Mouse (Mus musculus): ENCODE data around the gene Lsm10. TPM values are rescaled to one million over a fixed set of nuclear protein-coding genes. Genes with fewer than 3 reads are reported as not detected.
A peak's percentile ranks its signal among the peaks of the same experiment; 100 is the strongest.

The Lsm10 gene
- 57.2 and 57.7 TPM in 2 replicates for polyA plus RNA-seq (2015; fragmentation: Nextera tagmentation; extraction: Ambion mirVana)

GRCm38 (mm10) chr4:126096464-126097111 is at the start of gene Lsm10:
Gene Lsm10 (plus strand): TSS chr4:126096623.
- H3K27me3 ChIP-seq (ENCODE audit: control insufficient read depth, insufficient read depth, low read depth, low read length) = no peaks in the 10 kb centered on the region
- H3K4me2 ChIP-seq (ENCODE audit: low read depth, low read length) = peak within 1 kb of the TSS; percentile 74
- 3% methylated on average over 37 of the region's 37 CpGs for whole genome bisulfite sequencing
- peak within 1 kb of the TSS; percentile 62 for H3K27ac ChIP-seq (ENCODE audit: low read length)
- peak; percentile 99 for ATAC-seq (ENCODE audit: low read depth)
- H3K9me3 ChIP-seq (ENCODE audit: control insufficient read depth, low read length) = no peaks in the 10 kb centered on the region
- peak within 1 kb of the TSS; percentile 78 for H3K9ac ChIP-seq (ENCODE audit: low read length)
- H3K36me3 ChIP-seq (ENCODE audit: control insufficient read depth, insufficient read depth, low read length) = peaks cover 4% of the 10 kb centered on the region; the same call in 1 of the 2 replicates
- H3K4me3 ChIP-seq (ENCODE audit: low read length) = peak within 1 kb of the TSS; percentile 77
- peaks cover 3% of the 10 kb centered on the region; the same call in 1 of the 2 replicates for H3K4me1 ChIP-seq (replicated peaks; ENCODE audit: control insufficient read depth, insufficient read depth, low read length)

- Histone ChIP-seq H3K36me3 (ENCODE audit: control insufficient read depth, insufficient read depth, low read length) (0 out of 2 replicates have a peak, but pooled peaks cover 2% of the 10 kb centered on the region), H3K27me3 (ENCODE audit: control insufficient read depth, insufficient read depth, low read depth, low read length) (no peaks in the 10 kb centered on the region), H3K9ac (ENCODE audit: low read length) (peak within 1 kb of the TSS; percentile 79), H3K4me3 (ENCODE audit: low read length) (peak within 1 kb of the TSS; percentile 80), H3K4me1 (replicated peaks; ENCODE audit: control insufficient read depth, insufficient read depth, low read length) (peaks cover 7% of the 10 kb centered on the region; the same call in 1 of the 2 replicates), H3K4me2 (ENCODE audit: low read depth, low read length) (peak within 1 kb of the TSS; percentile 64), H3K27ac (ENCODE audit: low read length) (peak within 1 kb of the TSS; percentile 56), H3K9me3 (ENCODE audit: control insufficient read depth, low read length) (no peaks in the 10 kb centered on the region)
- WGBS = under 1% methylated on average over 56 of the region's 56 CpGs
- peak; percentile 95 for ATAC-seq (ENCODE audit: low read depth)
Observed at GRCm38 (mm10) chr4:126046851-126047585, 49.4 kb upstream of the Lsm10 start, which contains the start of gene Mrps15. Gene Mrps15 (plus strand): TSS chr4:126046925.

DNA sequence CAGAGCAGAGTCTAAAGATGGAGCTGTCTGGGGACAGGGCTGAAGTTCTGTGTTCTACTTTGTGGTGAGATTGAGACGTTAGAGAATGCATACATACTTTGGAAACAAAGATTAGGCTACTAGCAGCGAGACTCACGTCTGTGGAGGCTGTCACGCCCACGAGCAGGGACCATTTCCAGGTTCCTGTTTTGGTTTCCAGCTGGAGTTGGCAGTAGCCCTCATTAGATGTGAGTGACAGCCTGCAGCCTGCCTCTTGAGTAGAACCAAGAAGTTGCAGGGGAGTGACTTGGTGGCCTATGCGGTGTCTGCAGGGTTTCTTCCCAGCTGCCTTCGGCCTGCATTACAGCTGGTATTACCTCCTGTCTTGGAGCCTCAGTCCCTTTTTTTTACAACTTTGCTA is 44.8 kb upstream of the Lsm10 start:
- no peaks in the 10 kb centered on the region for H3K27me3 ChIP-seq (ENCODE audit: control insufficient read depth, insufficient read depth, low read depth, low read length)
- peaks cover 7% of the 10 kb centered on the region; the same call in 1 of the 2 replicates for H3K4me1 ChIP-seq (replicated peaks; ENCODE audit: control insufficient read depth, insufficient read depth, low read length)
- H3K27ac ChIP-seq (ENCODE audit: low read length) = no peak overlapping the region
- no peaks in the 10 kb centered on the region for H3K9me3 ChIP-seq (ENCODE audit: control insufficient read depth, low read length)
- WGBS = 68% methylated on average over 7 of the region's 7 CpGs
- no peak overlapping the region for H3K4me3 ChIP-seq (ENCODE audit: low read length)
- no peak overlapping the region for H3K9ac ChIP-seq (ENCODE audit: low read length)
- no peak overlapping the region for H3K4me2 ChIP-seq (ENCODE audit: low read depth, low read length)
- peaks cover 18% of the 10 kb centered on the region for H3K36me3 ChIP-seq (ENCODE audit: control insufficient read depth, insufficient read depth, low read length)
- peak; percentile 57 for ATAC-seq (ENCODE audit: low read depth)

GRCm38 (mm10) chr4:126057207-126058133 is 39.0 kb upstream of the Lsm10 start:
- peak overlapping the region; percentile 75 for H3K4me3 ChIP-seq (ENCODE audit: low read length)
- ATAC-seq (ENCODE audit: low read depth) = peak; percentile 30; the same call in 1 of the 2 replicates
- H3K4me2 ChIP-seq (ENCODE audit: low read depth, low read length) = peak overlapping the region; percentile 64
- H3K9ac ChIP-seq (ENCODE audit: low read length) = peak overlapping the region; percentile 75
- peaks cover 15% of the 10 kb centered on the region for H3K4me1 ChIP-seq (replicated peaks; ENCODE audit: control insufficient read depth, insufficient read depth, low read length)
- H3K36me3 ChIP-seq (ENCODE audit: control insufficient read depth, insufficient read depth, low read length) = peaks cover 15% of the 10 kb centered on the region
- H3K27me3 ChIP-seq (ENCODE audit: control insufficient read depth, insufficient read depth, low read depth, low read length) = no peaks in the 10 kb centered on the region
- no peaks in the 10 kb centered on the region for H3K9me3 ChIP-seq (ENCODE audit: control insufficient read depth, low read length)
- H3K27ac ChIP-seq (ENCODE audit: low read length) = peak overlapping the region; percentile 67; the same call in 1 of the 2 replicates
- 9% methylated on average over 19 of the region's 19 CpGs for WGBS

- peaks cover 15% of the 10 kb centered on the region for H3K36me3 ChIP-seq (ENCODE audit: control insufficient read depth, insufficient read depth, low read length)
- no peaks in the 10 kb centered on the region for H3K27me3 ChIP-seq (ENCODE audit: control insufficient read depth, insufficient read depth, low read depth, low read length)
- peak within 1 kb of the TSS; percentile 67; the same call in 1 of the 2 replicates for H3K27ac ChIP-seq (ENCODE audit: low read length)
- peaks cover 15% of the 10 kb centered on the region for H3K4me1 ChIP-seq (replicated peaks; ENCODE audit: control insufficient read depth, insufficient read depth, low read length)
- WGBS = under 1% methylated on average over 57 of the region's 57 CpGs
- ATAC-seq (ENCODE audit: low read depth) = peak; percentile 98
- H3K4me3 ChIP-seq (ENCODE audit: low read length) = peak within 1 kb of the TSS; percentile 75
- peak within 1 kb of the TSS; percentile 75 for H3K9ac ChIP-seq (ENCODE audit: low read length)
- peak within 1 kb of the TSS; percentile 64 for H3K4me2 ChIP-seq (ENCODE audit: low read depth, low read length)
- H3K9me3 ChIP-seq (ENCODE audit: control insufficient read depth, low read length) = no peaks in the 10 kb centered on the region
Observed at GRCm38 (mm10) chr4:126058134-126058996, 38.1 kb upstream of the Lsm10 start, which contains the start of gene Oscp1. Gene Oscp1 (plus strand): TSS chr4:126058565.

- peak overlapping the region; percentile 75 for H3K4me3 ChIP-seq (ENCODE audit: low read length)
- H3K9ac ChIP-seq (ENCODE audit: low read length) = peak overlapping the region; percentile 64
- H3K27ac ChIP-seq (ENCODE audit: low read length) = no peak overlapping the region
- peaks cover 15% of the 10 kb centered on the region for H3K4me1 ChIP-seq (replicated peaks; ENCODE audit: control insufficient read depth, insufficient read depth, low read length)
- H3K27me3 ChIP-seq (ENCODE audit: control insufficient read depth, insufficient read depth, low read depth, low read length) = no peaks in the 10 kb centered on the region
- no peaks in the 10 kb centered on the region for H3K9me3 ChIP-seq (ENCODE audit: control insufficient read depth, low read length)
- peak overlapping the region; percentile 64 for H3K4me2 ChIP-seq (ENCODE audit: low read depth, low read length)
- ATAC-seq (ENCODE audit: low read depth) = no peak
- H3K36me3 ChIP-seq (ENCODE audit: control insufficient read depth, insufficient read depth, low read length) = peaks cover 10% of the 10 kb centered on the region
- 36% methylated on average over 9 of the region's 9 CpGs for WGBS
Observed at GRCm38 (mm10) chr4:126058997-126059362, 37.4 kb upstream of the Lsm10 start.

- no peak overlapping the region for H3K27ac ChIP-seq (ENCODE audit: low read length)
- H3K9ac ChIP-seq (ENCODE audit: low read length) = no peak overlapping the region
- H3K4me1 ChIP-seq (replicated peaks; ENCODE audit: control insufficient read depth, insufficient read depth, low read length) = peaks cover 7% of the 10 kb centered on the region
- no peaks in the 10 kb centered on the region for H3K9me3 ChIP-seq (ENCODE audit: control insufficient read depth, low read length)
- H3K4me3 ChIP-seq (ENCODE audit: low read length) = no peak overlapping the region
- 48% methylated on average over 1 of the region's 1 CpGs for WGBS
- no peak for ATAC-seq (ENCODE audit: low read depth)
- H3K27me3 ChIP-seq (ENCODE audit: control insufficient read depth, insufficient read depth, low read depth, low read length) = no peaks in the 10 kb centered on the region
- H3K36me3 ChIP-seq (ENCODE audit: control insufficient read depth, insufficient read depth, low read length) = no peaks in the 10 kb centered on the region
- no peak overlapping the region for H3K4me2 ChIP-seq (ENCODE audit: low read depth, low read length)
Observed at GRCm38 (mm10) chr4:126062856-126063255, 33.6 kb upstream of the Lsm10 start.

GRCm38 (mm10) chr4:126065241-126065640 is 31.2 kb upstream of the Lsm10 start:
- H3K4me3 ChIP-seq (ENCODE audit: low read length) = no peak overlapping the region
- no peaks in the 10 kb centered on the region for H3K36me3 ChIP-seq (ENCODE audit: control insufficient read depth, insufficient read depth, low read length)
- H3K9me3 ChIP-seq (ENCODE audit: control insufficient read depth, low read length) = no peaks in the 10 kb centered on the region
- H3K27me3 ChIP-seq (ENCODE audit: control insufficient read depth, insufficient read depth, low read depth, low read length) = no peaks in the 10 kb centered on the region
- 78% methylated on average over 7 of the region's 7 CpGs for WGBS
- no peak for ATAC-seq (ENCODE audit: low read depth)
- H3K9ac ChIP-seq (ENCODE audit: low read length) = no peak overlapping the region
- no peak overlapping the region for H3K27ac ChIP-seq (ENCODE audit: low read length)
- no peak overlapping the region for H3K4me2 ChIP-seq (ENCODE audit: low read depth, low read length)
- H3K4me1 ChIP-seq (replicated peaks; ENCODE audit: control insufficient read depth, insufficient read depth, low read length) = no peaks in the 10 kb centered on the region; the same call in 1 of the 2 replicates

All from lung, embryonic 16.5 days (tissue).